Mouse (Mus musculus) ES-Bruce4 (cell line): Measurements from ENCODE around the gene Cmip. TPM values are rescaled to one million over a fixed set of nuclear protein-coding genes. Genes with fewer than 3 reads are reported as not detected.

Source experiments
- H3K27ac ChIP-seq: 2 replicates; pipeline ENCODE4 v1.5.1; 2012; ENCODE audit warnings: low read length, inconsistent platforms; ENCODE audit not compliant: insufficient read depth
- H3K27me3 ChIP-seq: 2 replicates; pipeline ENCODE4 v1.6.1; 2012; ENCODE audit warnings: mild to moderate bottlenecking, low read length, inconsistent platforms; ENCODE audit not compliant: control insufficient read depth, poor library complexity, insufficient read depth, severe bottlenecking
- H3K36me3 ChIP-seq: 2 replicates; pipeline ENCODE4 v1.6.1; 2012; ENCODE audit warnings: inconsistent platforms, mild to moderate bottlenecking, low read length, moderate library complexity; ENCODE audit not compliant: control insufficient read depth, poor library complexity, insufficient read depth, severe bottlenecking
- H3K4me1 ChIP-seq: one replicate; pipeline ENCODE4 v1.8.1; 2011; ENCODE audit warnings: low read length; ENCODE audit not compliant: control insufficient read depth, insufficient read depth
- H3K4me3 ChIP-seq: 2 replicates; pipeline ENCODE4 v1.5.1; 2011; ENCODE audit warnings: low read depth, mild to moderate bottlenecking, low read length
- H3K9ac ChIP-seq: 2 replicates; pipeline ENCODE4 v1.6.1; 2012; ENCODE audit warnings: low read depth, mild to moderate bottlenecking, inconsistent platforms; ENCODE audit not compliant: poor library complexity, severe bottlenecking
- H3K9me3 ChIP-seq: replicated peaks from 2 replicates; pipeline ENCODE4 v1.6.1; 2012; ENCODE audit warnings: mild to moderate bottlenecking, low read length, inconsistent platforms; ENCODE audit not compliant: control insufficient read depth, poor library complexity, insufficient read depth, severe bottlenecking
- CTCF ChIP-seq: IDR thresholded peaks from one replicate; pipeline ENCODE4 v1.8.1; 2011; ENCODE audit warnings: low read depth, low read length
- EP300 ChIP-seq: IDR thresholded peaks from 2 replicates; pipeline ENCODE4 v1.6.1; 2011; ENCODE audit warnings: low read depth, low read length; ENCODE audit not compliant: insufficient read depth
- POLR2A ChIP-seq: IDR thresholded peaks from one replicate; pipeline ENCODE4 v1.8.1; 2011; ENCODE audit warnings: low read length; ENCODE audit not compliant: insufficient read depth
- polyA plus RNA-seq: library from polyadenylated mRNA; stranded (reverse); fragments of >200 nt; gene quantifications from 2 replicates; pipeline ENCODE4 v1.2.4, GENCODE M21; 2011; ENCODE audit warnings: low read depth; ENCODE audit not compliant: missing spikeins, insufficient read depth, insufficient read length

The Cmip gene
- polyA plus RNA-seq, 1 experiment, result 67.9 TPM

GRCm38 (mm10) chr8:117253390-117254269 lies 3.2 kb upstream of the Cmip start:
- Histone ChIP-seq H3K27me3 (no peaks in the 10 kb centered on the region), H3K4me3 (no peak overlapping the region), H3K27ac (no peak overlapping the region), H3K9ac (no peak overlapping the region), H3K36me3 (no peaks in the 10 kb centered on the region), H3K9me3 (no peaks in the 10 kb centered on the region), H3K4me1 (no peaks in the 10 kb centered on the region)
- TF ChIP-seq EP300, result no peak
- peak; percentile 26 for TF ChIP-seq CTCF

- H3K9ac ChIP-seq, result no peak overlapping the region
- no peaks in the 10 kb centered on the region for H3K36me3 ChIP-seq
- H3K9me3 ChIP-seq, result no peaks in the 10 kb centered on the region
- H3K27me3 ChIP-seq, result no peaks in the 10 kb centered on the region
- H3K4me3 ChIP-seq, result no peak overlapping the region
- TF ChIP-seq POLR2A (no peak), CTCF (no peak), EP300 (no peak)
- H3K27ac ChIP-seq, result no peak overlapping the region
- no peaks in the 10 kb centered on the region for H3K4me1 ChIP-seq
These were observed 2.4 kb upstream of the Cmip start for GRCm38 (mm10) chr8:117254496-117254895.

- Histone ChIP-seq H3K9me3 (no peaks in the 10 kb centered on the region), H3K36me3 (no peaks in the 10 kb centered on the region), H3K9ac (peak overlapping the region; percentile 97), H3K27ac (no peak overlapping the region), H3K4me3 (peak overlapping the region; percentile 86), H3K27me3 (no peaks in the 10 kb centered on the region), H3K4me1 (peaks cover 10% of the 10 kb centered on the region)
- no peak for TF ChIP-seq POLR2A
- no peak for TF ChIP-seq CTCF
- no peak for TF ChIP-seq EP300
These were observed 449 bp upstream of the Cmip start for GRCm38 (mm10) chr8:117256292-117256938.

- Histone ChIP-seq H3K9me3 (no peaks in the 10 kb centered on the region), H3K4me1 (peaks cover 16% of the 10 kb centered on the region), H3K27ac (no peak overlapping the region), H3K4me3 (peak overlapping the region; percentile 80), H3K9ac (peak overlapping the region; percentile 97), H3K27me3 (no peaks in the 10 kb centered on the region), H3K36me3 (no peaks in the 10 kb centered on the region)
- TF ChIP-seq CTCF, result no peak
- TF ChIP-seq POLR2A, result no peak
- no peak for TF ChIP-seq EP300
These were observed 1.1 kb downstream of the Cmip start for GRCm38 (mm10) chr8:117257821-117258575.

GRCm38 (mm10) chr8:117258576-117259040 lies 1.7 kb downstream of the Cmip start:
- H3K27ac ChIP-seq, result no peak overlapping the region
- H3K9ac ChIP-seq, result peak overlapping the region; percentile 97
- no peaks in the 10 kb centered on the region for H3K9me3 ChIP-seq
- no peaks in the 10 kb centered on the region for H3K36me3 ChIP-seq
- TF ChIP-seq CTCF (no peak), EP300 (no peak)
- no peaks in the 10 kb centered on the region for H3K27me3 ChIP-seq
- H3K4me1 ChIP-seq, result peaks cover 22% of the 10 kb centered on the region
- H3K4me3 ChIP-seq, result peak overlapping the region; percentile 80
